Mouse (Mus musculus): ENCODE data around the gene Zdhhc14. TPM values are rescaled to one million over a fixed set of nuclear protein-coding genes. Genes with fewer than 3 reads are reported as not detected.

Gene Zdhhc14
- total RNA-seq, 4 experiments from 2014 or later = 3.9 to 7.1 (median 5.9) TPM

DNA sequence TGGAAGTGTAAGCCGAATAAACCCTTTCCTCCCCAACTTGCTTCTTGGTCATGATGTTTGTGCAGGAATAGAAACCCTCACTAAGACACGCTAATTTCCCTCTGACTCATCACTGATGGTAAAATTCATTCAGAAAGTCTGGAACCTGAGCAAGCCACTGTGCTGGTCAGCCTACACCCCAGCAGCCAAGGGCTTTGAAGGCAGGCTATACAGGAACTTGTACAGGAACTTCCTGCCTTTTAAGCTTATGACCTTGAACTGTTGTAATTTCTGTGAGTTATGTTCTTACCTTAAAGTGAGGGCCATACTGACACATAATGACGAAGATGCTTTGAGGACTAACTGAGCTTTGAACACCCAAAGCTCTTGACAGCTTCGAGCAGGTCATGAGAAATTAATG is 67.9 kb downstream of the Zdhhc14 start:
- DNase-seq = no peak

GRCm38 (mm10) chr17:5563108-5563507 is 70.8 kb downstream of the Zdhhc14 start:
- DNase-seq = no peak

DNA sequence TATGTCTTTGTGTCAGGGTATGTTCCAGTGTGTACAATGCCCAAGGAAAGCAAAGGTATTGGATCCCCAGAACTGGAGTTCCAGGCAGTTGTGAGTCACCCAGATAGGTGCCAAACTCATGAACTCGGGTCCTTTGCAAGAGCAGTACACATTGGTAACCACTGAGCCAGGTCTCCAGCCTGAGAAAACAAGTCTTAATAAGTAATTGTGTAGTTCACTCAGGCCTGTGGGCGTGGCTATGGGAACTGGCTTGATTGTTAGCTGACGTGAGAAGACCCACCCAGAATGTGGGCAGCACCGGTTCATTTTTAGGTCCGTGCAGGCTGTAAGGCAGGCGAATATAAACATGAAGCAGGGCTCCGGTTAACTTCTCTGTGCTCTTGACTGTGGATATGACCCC is 73.6 kb downstream of the Zdhhc14 start:
- no peak for DNase-seq

GRCm38 (mm10) chr17:5567943-5568342 is 75.6 kb downstream of the Zdhhc14 start:
- no peak for DNase-seq

DNA sequence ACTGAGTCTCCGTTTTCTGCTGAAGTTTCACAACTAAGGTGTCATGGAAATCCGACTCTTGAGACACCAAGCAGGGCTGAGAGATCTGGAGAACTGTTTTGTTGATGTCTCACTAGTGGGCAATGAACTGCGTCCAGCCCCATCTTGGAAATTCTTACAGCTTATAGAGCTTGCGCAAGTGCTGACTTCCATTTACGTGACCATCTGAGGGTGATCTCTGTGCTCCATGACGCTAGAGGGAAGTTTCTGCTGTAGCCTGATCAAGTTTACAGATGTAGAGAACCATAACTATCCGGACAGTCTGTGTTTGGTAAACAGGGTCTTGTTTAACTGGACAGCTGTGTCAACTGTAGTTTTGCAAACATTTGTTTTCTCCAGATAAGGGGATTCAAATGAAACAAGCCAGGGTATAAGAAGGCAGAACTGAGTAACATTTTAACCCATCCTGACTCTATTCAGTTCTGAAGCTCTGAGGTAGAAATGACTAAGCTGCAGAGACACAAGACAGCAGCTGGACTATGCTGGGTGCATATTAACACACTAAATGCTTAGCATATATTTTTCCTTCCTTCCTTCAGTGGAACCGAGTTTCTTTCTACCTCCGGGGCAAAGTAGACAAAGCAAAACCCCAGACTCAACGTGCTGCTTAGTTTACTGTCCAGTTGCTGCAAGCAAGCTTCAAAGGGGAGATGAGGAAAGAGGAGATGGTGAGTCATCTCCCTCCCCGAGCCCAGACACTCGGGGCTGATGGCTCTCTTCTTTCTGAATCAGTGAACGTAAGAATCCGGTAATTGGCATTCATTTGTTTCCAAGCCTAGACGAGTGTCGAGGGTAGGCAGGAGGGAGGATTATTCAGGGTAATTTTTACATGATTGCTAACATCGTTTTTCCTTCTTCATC is 77.0 kb downstream of the Zdhhc14 start:
- DNase-seq = peak; percentile 12

DNA sequence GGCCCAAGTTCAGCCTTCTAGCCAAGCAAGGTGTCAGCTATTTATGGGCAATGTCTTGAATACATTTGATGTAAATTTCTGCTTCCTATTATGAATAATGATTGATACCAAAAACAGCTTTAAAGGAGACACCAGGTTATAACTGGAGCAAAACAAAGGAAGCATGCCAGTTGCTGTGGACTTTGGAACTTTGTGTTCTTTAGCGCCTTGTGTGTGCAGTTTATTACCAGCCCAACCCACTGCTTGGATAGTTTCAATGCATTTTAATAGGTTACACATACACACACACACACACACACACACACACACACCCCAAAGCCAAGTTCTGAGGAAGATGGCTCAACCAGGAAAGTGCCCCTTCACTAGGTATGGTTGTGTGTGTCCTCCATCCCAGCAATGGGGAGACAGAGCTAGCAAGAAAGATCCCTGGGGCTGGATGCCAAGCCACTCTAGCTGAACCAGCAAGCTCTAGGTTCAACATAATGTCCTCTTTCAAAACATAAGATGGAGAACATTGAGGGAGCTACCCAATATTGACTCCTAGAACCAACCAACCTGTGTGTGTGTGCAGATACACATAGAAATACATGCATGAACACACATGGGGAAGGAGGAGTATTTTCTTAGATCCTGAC is 79.9 kb downstream of the Zdhhc14 start:
- DNase-seq = no peak

DNA sequence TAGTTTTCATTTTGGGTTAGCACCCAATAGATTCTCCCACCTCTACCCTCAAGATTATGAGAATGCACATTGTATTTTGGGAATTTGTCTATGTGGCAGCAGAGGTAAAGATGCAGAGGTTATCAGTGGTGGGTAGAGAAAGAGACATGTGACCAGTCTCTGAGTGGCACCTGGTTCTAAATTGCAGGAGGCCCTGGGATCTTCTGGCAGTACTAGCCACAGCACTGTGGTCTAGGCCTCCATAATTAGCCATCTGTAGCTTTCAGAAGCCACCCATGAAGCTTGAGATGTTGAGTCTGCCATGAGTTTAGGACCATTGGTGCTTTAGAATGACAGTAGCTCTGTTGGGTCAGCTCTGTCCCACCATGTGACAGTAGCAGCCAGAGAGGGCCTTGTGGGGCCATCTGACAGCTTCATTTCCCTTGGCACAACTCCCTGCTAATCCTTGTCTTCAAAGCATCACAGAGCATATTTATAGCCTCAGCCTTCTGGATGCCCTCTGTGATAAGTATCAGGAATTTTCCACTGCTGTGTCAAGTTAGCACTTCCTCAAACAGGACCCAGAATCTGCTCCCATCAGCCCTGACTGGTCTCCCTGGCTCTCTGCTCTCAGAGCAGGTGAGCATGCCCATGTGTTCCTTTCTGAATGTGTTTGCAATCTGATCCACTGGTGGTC is 80.5 kb downstream of the Zdhhc14 start:
- DNase-seq = peak; percentile 52

- DNase-seq = no peak
Observed at GRCm38 (mm10) chr17:5574672-5575071, 82.3 kb downstream of the Zdhhc14 start.

GRCm38 (mm10) chr17:5575518-5575917 is 83.2 kb downstream of the Zdhhc14 start:
- no peak for DNase-seq

DNA sequence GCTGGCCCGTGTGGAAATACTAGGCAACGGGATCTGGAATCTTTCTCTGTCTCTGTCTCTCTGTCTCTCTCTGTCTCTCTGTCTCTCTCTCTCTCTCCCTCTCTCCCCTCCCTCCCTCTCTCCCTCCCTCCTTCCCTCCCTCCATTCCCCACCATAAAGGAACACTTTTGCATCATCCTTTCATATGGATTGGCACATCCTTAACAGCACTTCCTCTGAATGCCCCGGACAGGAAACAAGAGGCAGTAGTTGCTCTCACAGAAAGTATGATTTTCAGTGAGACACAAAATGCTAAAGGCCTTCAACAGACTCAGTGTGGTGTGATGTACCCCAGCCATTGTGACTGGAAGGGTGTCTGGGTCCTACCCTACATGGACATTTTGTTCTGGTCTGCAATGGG is 89.9 kb downstream of the Zdhhc14 start:
- DNase-seq = no peak

- DNase-seq = no peak
Observed at GRCm38 (mm10) chr17:5582937-5583336, 90.6 kb downstream of the Zdhhc14 start.

GRCm38 (mm10) chr17:5583472-5584145 is 91.3 kb downstream of the Zdhhc14 start:
- no peak for DNase-seq

DNA sequence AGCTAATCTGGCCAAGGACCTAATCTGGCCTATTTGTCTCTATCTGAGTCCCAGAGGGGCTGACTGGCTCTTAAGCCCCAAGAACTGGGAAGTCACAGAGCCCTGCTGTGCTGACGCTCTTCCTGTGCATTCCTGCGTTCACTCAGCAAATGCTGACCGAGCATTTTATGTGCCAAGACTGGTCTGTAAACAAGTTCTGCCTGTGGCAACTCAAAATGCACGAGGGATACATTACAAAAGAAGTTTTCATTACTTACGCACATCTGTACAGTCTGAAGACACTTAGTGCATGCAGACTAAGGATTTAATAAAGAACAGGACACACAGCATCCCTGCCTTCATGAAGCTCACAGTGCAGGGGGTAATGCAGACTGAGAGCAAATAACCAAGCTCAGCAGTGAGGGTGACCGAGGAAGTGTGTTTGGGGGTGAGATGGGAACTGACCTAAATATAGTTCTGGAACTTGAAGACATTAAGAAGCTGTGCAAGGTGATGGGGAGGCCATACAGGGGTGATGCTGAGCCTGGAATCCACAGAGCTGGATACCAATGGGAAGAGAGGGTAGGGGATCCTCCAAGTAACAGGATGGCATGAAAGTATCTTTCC is 99.3 kb downstream of the Zdhhc14 start:
- DNase-seq = no peak

GRCm38 (mm10) chr17:5593071-5593470 is 100.7 kb downstream of the Zdhhc14 start:
- DNase-seq = no peak

- no peak for DNase-seq
Observed at GRCm38 (mm10) chr17:5595068-5595467, 102.7 kb downstream of the Zdhhc14 start.

GRCm38 (mm10) chr17:5596490-5596889 is 104.1 kb downstream of the Zdhhc14 start:
- no peak for DNase-seq

DNA sequence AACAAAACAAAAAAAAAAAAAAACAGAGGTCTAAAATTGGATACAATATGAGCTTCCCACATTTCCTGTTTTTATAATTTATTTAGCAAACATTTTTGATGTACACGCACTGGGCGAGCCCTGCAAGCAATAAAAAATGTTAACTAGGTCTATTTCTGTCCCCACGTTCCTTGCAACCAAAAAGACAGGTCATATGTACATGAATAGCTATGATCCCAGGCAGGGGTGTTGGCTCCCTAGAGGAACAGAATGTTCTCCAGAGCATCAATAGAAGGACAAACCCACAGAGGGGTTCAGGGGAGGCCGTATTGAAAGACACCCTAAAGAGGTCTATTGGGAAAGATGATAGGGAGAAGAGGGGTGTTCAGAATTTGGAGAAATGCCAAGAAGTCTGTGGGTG is 106.6 kb downstream of the Zdhhc14 start:
- no peak for DNase-seq

DNA sequence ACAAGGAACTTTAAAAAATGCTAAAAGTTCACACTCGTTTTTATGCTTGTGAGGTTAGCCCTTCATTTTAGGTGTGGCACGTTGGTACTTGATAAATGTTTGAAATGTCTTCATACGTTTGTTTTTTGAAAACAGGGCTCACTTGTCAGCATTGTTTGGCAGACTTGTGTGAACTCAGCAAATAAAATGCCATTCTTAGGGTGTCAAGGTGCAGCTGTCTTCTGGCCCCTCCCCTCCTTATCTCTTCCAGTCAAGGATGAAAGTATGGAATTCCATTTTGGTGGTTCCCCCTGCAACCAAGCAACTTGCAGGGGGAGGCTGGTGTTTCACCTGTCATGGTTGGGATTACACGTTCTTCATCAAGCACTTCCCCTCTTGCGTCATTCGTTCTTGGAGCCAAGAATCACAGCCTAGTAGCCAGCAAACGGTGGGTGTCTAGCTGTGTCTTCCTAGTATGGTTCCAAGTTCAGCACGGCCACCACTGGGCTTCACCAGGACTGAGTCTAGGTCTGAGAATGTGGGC is 108.2 kb downstream of the Zdhhc14 start:
- DNase-seq = no peak

- no peak for DNase-seq
Observed at GRCm38 (mm10) chr17:5601953-5602352, 109.6 kb downstream of the Zdhhc14 start.

DNA sequence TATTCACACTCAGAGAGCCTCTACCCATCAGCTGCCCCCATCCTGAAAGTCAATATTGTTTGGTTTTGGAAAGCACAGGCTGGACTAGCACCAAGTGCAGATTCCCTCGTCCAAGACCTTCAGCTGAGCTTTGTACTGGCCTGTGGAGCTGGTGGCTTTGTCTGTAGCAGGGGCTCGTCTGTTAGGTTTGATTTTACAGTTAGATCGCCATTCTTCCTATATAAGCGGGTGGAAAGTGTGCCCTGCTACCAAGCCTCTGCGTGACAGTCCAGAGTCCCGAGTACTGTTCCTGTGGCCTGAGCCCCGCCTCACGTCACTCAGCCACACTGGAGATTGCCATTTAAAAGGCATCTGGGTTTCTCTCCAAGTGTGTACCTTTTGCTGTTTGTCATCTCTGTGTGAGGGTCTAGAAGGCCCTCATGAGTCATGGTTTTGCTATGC is 113.8 kb downstream of the Zdhhc14 start:
- no peak for DNase-seq

- DNase-seq = no peak
Observed at GRCm38 (mm10) chr17:5607352-5607751, 115.0 kb downstream of the Zdhhc14 start.
